Mouse (Mus musculus) intestine, embryonic 15.5 days (tissue): ENCODE measurements at regions not wholly inside any gene's neighbourhood (a gene's known extent, or its start where the extent isn't known, plus 50 kb on each side); places are given as distances from the start of the nearest gene placed in this dataset.

Experiments used
- ATAC-seq: fragments of 200-750 bp; cut with Nextera tagmentation; 2 replicates; pipeline ENCODE4 v1.8.0; 2017; ENCODE audit warnings: moderate TSS enrichment, moderate library complexity
- H3K27ac ChIP-seq: fragments of 300-500 bp; sonication (generic); 2 replicates; pipeline ENCODE4 v1.5.1; 2015; ENCODE audit warnings: mild to moderate bottlenecking, inconsistent platforms
- H3K27me3 ChIP-seq: fragments of 300-500 bp; sonication (generic); replicated peaks from 2 replicates; pipeline ENCODE4 v1.6.1; 2015; ENCODE audit warnings: inconsistent platforms
- H3K36me3 ChIP-seq: fragments of 300-500 bp; sonication (generic); 2 replicates; pipeline ENCODE4 v1.6.1; 2015; ENCODE audit warnings: inconsistent platforms
- H3K4me1 ChIP-seq: fragments of 300-500 bp; sonication (generic); replicated peaks from 2 replicates; pipeline ENCODE4 v1.6.1; 2015; ENCODE audit warnings: inconsistent platforms
- H3K4me2 ChIP-seq: fragments of 300-500 bp; sonication (generic); replicated peaks from 2 replicates; pipeline ENCODE4 v1.6.1; 2015; ENCODE audit warnings: mild to moderate bottlenecking, inconsistent platforms
- H3K4me3 ChIP-seq: fragments of 300-500 bp; sonication (generic); replicated peaks from 2 replicates; pipeline ENCODE4 v1.5.1; 2015; ENCODE audit warnings: inconsistent platforms
- H3K9ac ChIP-seq: fragments of 300-500 bp; sonication (generic); 2 replicates; pipeline ENCODE4 v1.6.1; 2015; ENCODE audit warnings: inconsistent platforms
- H3K9me3 ChIP-seq: fragments of 300-500 bp; sonication (generic); 2 replicates; pipeline ENCODE4 v1.6.1; 2016; ENCODE audit warnings: inconsistent platforms
- WGBS: fragments of 180-500 bp; shearing (Covaris S2); methylation state at CpG from one replicate; pipeline ENCODE4 v1.1.7; 2015; 5-methylcytosine and 5-hydroxymethylcytosine counted together

- Histone ChIP-seq H3K9me3 (no peaks in the 10 kb centered on the region), H3K4me1 (no peaks in the 10 kb centered on the region), H3K4me2 (no peak overlapping the region), H3K36me3 (no peaks in the 10 kb centered on the region), H3K27me3 (no peaks in the 10 kb centered on the region), H3K4me3 (no peak overlapping the region), H3K9ac (no peak overlapping the region), H3K27ac (no peak overlapping the region)
- no peak for ATAC-seq
- WGBS: 82% methylated on average over 12 of the region's 12 CpGs
Observed at GRCm38 (mm10) chr10:111388545-111389320, 84.3 kb upstream of the Nap1l1 start.

GRCm38 (mm10) chr10:111389890-111390289 lies 83.1 kb upstream of the Nap1l1 start:
- peak; percentile 91 for ATAC-seq
- Histone ChIP-seq H3K27me3 (no peaks in the 10 kb centered on the region), H3K9ac (no peak overlapping the region), H3K4me1 (no peaks in the 10 kb centered on the region), H3K36me3 (no peaks in the 10 kb centered on the region), H3K4me2 (no peak overlapping the region), H3K9me3 (no peaks in the 10 kb centered on the region), H3K27ac (0 out of 2 replicates have a peak overlapping the region, but pooled peaks have one; percentile 13), H3K4me3 (no peak overlapping the region)
- WGBS: 36% methylated on average over 9 of the region's 9 CpGs

GRCm38 (mm10) chr10:111394421-111394820 lies 78.6 kb upstream of the Nap1l1 start:
- Histone ChIP-seq H3K27ac (no peak overlapping the region), H3K4me2 (no peak overlapping the region), H3K9ac (no peak overlapping the region), H3K36me3 (no peaks in the 10 kb centered on the region), H3K4me1 (no peaks in the 10 kb centered on the region), H3K9me3 (no peaks in the 10 kb centered on the region), H3K4me3 (no peak overlapping the region), H3K27me3 (no peaks in the 10 kb centered on the region)
- WGBS: 93% methylated on average over 9 of the region's 9 CpGs
- no peak for ATAC-seq

DNA sequence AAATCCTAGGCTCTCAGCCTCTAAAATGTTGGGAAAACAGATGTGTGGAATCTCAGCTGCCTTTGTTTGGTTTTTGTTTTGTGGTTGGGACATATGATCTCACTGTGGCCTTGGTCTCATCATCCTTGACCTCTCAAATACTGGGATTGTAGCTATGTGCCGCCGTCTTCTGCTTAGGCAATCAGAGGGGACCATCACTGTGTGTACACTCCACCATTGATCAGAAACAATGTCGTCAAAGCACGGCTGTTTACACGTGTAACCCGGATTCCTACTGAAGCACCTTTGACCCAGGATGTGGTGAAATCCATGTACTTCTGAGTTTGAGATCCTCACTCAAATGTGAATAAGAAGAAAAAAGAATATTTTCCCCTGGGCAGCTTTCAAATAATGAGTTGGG lies 68.0 kb upstream of the Nap1l1 start:
- Histone ChIP-seq H3K9ac (no peak overlapping the region), H3K27me3 (no peaks in the 10 kb centered on the region), H3K9me3 (no peaks in the 10 kb centered on the region), H3K4me2 (no peak overlapping the region), H3K27ac (no peak overlapping the region), H3K4me3 (no peak overlapping the region), H3K4me1 (no peaks in the 10 kb centered on the region), H3K36me3 (no peaks in the 10 kb centered on the region)
- WGBS: 85% methylated on average over 6 of the region's 6 CpGs
- no peak for ATAC-seq

DNA sequence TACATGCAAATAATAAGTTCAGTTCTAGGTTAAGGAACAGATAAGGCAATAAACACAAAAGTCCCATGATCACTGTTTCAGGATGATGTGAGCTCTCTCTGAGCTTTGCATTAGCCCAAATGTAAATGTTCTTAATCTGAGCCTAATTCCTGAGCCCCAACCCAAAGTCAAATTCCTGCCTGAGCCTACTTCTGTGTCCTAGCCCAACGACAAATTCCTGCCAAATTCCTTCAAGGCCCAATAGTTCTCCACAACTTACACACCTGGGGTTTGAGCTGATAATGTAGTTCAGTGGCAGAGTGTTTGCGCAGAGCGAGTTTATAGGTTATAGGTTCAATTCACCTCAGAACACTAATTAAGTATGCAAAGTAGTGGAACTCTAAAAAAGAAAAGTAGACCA lies 64.1 kb upstream of the Nap1l1 start:
- Histone ChIP-seq H3K9ac (no peak overlapping the region), H3K4me3 (no peak overlapping the region), H3K9me3 (no peaks in the 10 kb centered on the region), H3K4me1 (no peaks in the 10 kb centered on the region), H3K4me2 (no peak overlapping the region), H3K27me3 (no peaks in the 10 kb centered on the region), H3K27ac (no peak overlapping the region), H3K36me3 (no peaks in the 10 kb centered on the region)
- WGBS: 81% methylated on average over 3 of the region's 3 CpGs
- no peak for ATAC-seq

- Histone ChIP-seq H3K9ac (no peak overlapping the region), H3K4me2 (no peak overlapping the region), H3K36me3 (no peaks in the 10 kb centered on the region), H3K27ac (no peak overlapping the region), H3K4me3 (no peak overlapping the region), H3K27me3 (no peaks in the 10 kb centered on the region), H3K4me1 (no peaks in the 10 kb centered on the region), H3K9me3 (no peaks in the 10 kb centered on the region)
- 80% methylated on average over 5 of the region's 5 CpGs for WGBS
- no peak for ATAC-seq
Observed at GRCm38 (mm10) chr10:111409497-111409896, 63.5 kb upstream of the Nap1l1 start.

GRCm38 (mm10) chr10:111410121-111410520 lies 62.9 kb upstream of the Nap1l1 start:
- Histone ChIP-seq H3K4me3 (no peak overlapping the region), H3K36me3 (no peaks in the 10 kb centered on the region), H3K9ac (no peak overlapping the region), H3K27ac (no peak overlapping the region), H3K27me3 (no peaks in the 10 kb centered on the region), H3K9me3 (no peaks in the 10 kb centered on the region), H3K4me1 (no peaks in the 10 kb centered on the region), H3K4me2 (no peak overlapping the region)
- no peak for ATAC-seq
- WGBS: 67% methylated on average over 3 of the region's 3 CpGs

- Histone ChIP-seq H3K36me3 (no peaks in the 10 kb centered on the region), H3K9ac (no peak overlapping the region), H3K4me1 (no peaks in the 10 kb centered on the region), H3K4me3 (no peak overlapping the region), H3K4me2 (no peak overlapping the region), H3K27ac (no peak overlapping the region), H3K9me3 (no peaks in the 10 kb centered on the region), H3K27me3 (no peaks in the 10 kb centered on the region)
- WGBS: 87% methylated on average over 9 of the region's 9 CpGs
- ATAC-seq: no peak
Observed at GRCm38 (mm10) chr10:111411533-111411932, 61.5 kb upstream of the Nap1l1 start.

- peaks cover 5% of the 10 kb centered on the region; the same call in 1 of the 2 replicates for H3K4me1 ChIP-seq
- H3K27ac ChIP-seq: no peak overlapping the region
- no peak overlapping the region for H3K4me3 ChIP-seq
- WGBS: 74% methylated on average over 6 of the region's 6 CpGs
- H3K9me3 ChIP-seq: no peaks in the 10 kb centered on the region
- H3K27me3 ChIP-seq: no peaks in the 10 kb centered on the region
- no peak for ATAC-seq
- no peaks in the 10 kb centered on the region for H3K36me3 ChIP-seq
- H3K4me2 ChIP-seq: no peak overlapping the region
- no peak overlapping the region for H3K9ac ChIP-seq
Observed at GRCm38 (mm10) chr10:111416611-111417130, 56.4 kb upstream of the Nap1l1 start.

DNA sequence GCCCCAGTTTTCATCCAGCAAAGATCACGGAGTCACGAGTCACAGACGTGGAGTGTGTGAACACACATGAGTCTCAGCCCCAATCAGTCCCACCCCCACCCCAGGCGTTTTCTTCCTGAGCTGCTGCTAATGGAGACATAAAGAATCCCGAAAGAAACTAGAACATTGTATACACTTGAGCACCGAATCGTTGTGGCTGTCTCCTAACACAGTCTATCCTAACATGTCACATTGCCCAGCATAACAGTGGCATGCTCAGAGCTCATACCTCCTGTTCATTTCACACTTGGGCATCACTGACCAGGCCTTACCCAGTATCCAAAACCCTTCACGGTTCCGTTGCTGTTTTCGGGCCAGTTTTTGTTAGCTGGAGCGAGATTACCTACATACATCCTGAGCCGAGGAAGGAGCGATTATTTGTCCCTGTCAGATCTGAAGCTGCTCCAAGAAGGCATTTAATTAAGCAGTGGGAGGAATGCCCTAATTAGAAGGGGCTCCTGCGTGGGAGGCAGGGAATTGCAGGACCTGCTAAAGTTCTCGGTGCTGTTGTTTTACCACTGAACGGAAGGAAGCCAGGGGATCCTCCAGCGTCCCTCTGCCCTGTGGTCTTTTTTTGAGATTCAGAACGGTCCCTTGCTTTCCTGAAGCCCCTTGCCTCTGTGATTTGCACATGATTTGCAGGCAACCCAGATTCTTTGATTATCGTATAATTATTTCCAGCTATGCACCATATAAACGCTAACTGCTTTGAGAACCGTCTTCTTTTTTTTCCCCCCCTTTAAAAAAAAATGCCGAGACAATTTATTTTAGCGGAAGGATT lies 53.4 kb upstream of the Nap1l1 start:
- ATAC-seq: no peak
- Histone ChIP-seq H3K9me3 (no peaks in the 10 kb centered on the region), H3K36me3 (no peaks in the 10 kb centered on the region), H3K27ac (no peak overlapping the region), H3K4me3 (peak overlapping the region; percentile 10; the same call in 1 of the 2 replicates), H3K4me1 (peaks cover 8% of the 10 kb centered on the region; the same call in 1 of the 2 replicates), H3K27me3 (no peaks in the 10 kb centered on the region), H3K9ac (0 out of 2 replicates have a peak overlapping the region, but pooled peaks have one; percentile 21), H3K4me2 (peak overlapping the region; percentile 49)
- WGBS: 29% methylated on average over 23 of the region's 23 CpGs

GRCm38 (mm10) chr10:111420195-111420838 lies 52.7 kb upstream of the Nap1l1 start:
- no peak overlapping the region for H3K27ac ChIP-seq
- no peaks in the 10 kb centered on the region for H3K27me3 ChIP-seq
- H3K4me2 ChIP-seq: peak overlapping the region; percentile 49
- no peak for ATAC-seq
- no peak overlapping the region for H3K9ac ChIP-seq
- WGBS: 17% methylated on average over 7 of the region's 7 CpGs
- no peaks in the 10 kb centered on the region for H3K9me3 ChIP-seq
- peak overlapping the region; percentile 10; the same call in 1 of the 2 replicates for H3K4me3 ChIP-seq
- peaks cover 8% of the 10 kb centered on the region; the same call in 1 of the 2 replicates for H3K4me1 ChIP-seq
- no peaks in the 10 kb centered on the region for H3K36me3 ChIP-seq

DNA sequence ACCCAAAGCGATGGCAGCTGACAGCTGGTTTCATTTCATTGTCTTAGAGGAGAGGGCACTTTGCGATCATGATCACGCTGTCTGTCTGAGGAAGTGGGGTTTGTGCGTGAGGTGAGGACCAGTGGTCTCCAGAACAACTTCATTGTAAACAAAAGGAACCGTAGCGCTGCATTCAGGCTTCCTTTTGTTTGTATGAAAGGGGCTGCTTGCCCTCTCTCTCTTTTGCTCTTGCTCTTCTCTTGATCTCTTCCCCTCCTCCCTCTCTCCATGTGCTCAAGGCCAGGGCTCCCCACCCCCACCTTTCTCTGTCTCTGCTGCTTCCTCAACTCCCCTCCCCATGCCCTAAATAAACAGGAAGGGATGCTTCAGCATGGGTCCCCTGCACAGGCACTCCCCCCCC lies 51.0 kb upstream of the Nap1l1 start:
- no peak overlapping the region for H3K9ac ChIP-seq
- peak; percentile 45; the same call in 1 of the 2 replicates for ATAC-seq
- H3K9me3 ChIP-seq: no peaks in the 10 kb centered on the region
- WGBS: 26% methylated on average over 6 of the region's 6 CpGs
- peak overlapping the region; percentile 39 for H3K4me2 ChIP-seq
- H3K27ac ChIP-seq: no peak overlapping the region
- no peak overlapping the region for H3K4me3 ChIP-seq
- no peaks in the 10 kb centered on the region for H3K27me3 ChIP-seq
- H3K36me3 ChIP-seq: no peaks in the 10 kb centered on the region
- peaks cover 8% of the 10 kb centered on the region; the same call in 1 of the 2 replicates for H3K4me1 ChIP-seq
